Mouse (Mus musculus): ENCODE measurements at regions not wholly inside any gene's neighbourhood (a gene's known extent, or its start where the extent isn't known, plus 50 kb on each side); places are given as distances from the start of the nearest gene placed in this dataset.

DNA sequence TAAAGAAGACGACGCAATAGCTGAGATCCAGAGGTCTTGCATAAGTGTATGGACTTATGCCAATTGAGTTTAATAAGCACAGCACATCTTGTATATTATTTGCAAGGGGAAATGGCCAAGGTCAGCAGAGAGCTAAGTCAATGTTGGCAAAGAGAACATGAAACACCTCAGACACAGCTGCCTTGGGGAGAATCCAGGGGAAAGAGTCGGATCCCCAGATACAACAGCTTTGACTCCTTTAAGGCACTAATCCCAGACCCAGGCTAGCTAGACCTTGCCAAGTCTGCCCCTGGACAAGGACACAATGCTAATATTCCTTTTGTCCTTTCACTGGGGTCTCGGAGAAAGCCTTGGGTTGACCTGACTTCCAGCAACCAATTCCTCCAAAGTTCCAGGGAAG lies 438.2 kb upstream of the Kazn start:
- no peak for ATAC-seq (replicated peaks; ENCODE audit: low FRiP score, low TSS enrichment, poor library complexity, severe bottlenecking)

DNA sequence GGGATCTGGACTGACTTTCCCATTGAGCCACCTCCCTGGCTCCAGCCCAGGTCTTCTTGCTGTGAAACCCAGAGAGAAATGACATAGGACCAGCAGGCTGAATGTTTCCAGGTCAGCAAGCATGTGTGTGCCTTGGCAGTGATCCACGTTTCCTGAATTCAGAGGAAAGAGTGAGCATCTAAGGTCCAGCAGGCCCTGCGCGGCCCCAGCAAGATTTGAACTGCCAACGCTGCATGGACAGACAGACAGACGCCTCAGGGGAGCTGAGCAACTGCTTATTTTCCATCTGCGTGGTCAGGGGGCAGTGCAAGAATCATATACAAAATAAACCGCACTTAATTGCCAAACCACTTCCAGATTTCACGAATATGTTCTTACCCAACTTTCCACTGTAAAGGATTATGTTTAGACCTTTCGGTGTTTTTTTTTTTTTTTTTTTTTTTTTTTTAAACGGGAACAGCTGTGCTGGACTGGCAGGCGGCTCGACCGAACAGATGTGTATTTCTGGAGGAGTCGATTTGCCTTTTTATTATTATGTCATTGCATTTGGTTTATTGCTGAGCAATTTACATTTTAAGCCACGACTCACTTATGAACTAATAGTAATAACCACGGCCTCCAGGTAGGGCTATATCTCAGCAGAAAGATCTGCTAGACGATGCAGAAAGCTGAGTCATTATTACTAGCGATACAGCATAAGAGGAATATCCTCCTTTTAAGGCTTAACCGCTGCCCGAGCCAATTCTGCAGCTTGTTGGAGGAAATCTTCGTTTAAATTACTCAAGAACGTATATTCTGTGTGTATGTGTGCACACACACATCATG lies 435.7 kb upstream of the Kazn start:
- no peak for ATAC-seq (replicated peaks; ENCODE audit: low FRiP score, low TSS enrichment, poor library complexity, severe bottlenecking)

DNA sequence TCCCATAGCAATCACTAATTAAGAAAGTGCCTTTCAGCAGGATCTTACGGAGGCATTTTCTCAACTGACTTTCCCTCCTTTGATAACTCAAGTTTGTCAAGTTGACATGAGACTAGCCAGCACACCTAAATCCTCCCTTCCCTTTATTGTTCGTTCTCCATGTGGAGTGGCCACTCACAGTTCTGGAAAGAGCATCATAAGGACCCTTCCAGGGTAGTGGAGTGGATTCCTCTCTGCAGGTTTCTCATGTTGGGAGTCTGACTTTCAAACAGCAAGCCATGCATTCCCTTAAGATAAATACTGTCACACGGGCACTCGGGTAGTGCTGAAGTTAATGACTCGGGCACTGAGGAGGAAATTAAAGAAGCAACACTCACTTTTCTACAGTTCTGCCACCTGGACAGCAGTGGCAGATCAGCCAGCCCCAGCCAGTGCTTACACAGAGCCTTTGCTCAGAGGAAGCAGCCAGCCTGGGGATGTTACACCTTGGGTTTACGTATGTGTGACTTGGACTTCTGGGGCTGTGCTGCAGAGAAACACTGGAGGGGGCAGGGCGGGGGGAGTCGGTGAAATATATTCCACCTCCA lies 432.8 kb upstream of the Kazn start:
- no peak for ATAC-seq (replicated peaks; ENCODE audit: low FRiP score, low TSS enrichment, poor library complexity, severe bottlenecking)

DNA sequence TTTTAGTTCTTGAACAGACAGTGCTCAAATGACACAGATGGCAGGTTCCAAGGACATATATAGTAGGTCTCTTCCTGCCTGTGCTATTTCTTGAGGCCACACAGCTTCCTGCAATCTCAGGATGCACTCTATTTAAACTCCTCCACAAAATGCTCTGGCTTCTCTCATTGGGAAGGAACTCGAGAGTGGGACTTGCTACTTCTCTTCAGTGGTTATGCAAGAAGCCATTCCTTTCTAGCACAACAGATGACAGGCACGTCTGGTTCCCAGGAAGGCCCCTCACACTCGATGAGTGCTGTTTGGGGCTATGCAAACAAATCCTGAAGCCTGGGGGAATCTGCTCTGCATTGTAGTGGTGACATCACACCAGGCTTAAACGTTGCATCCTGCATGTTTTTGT lies 425.6 kb upstream of the Kazn start:
- no peak for ATAC-seq (replicated peaks; ENCODE audit: low FRiP score, low TSS enrichment, poor library complexity, severe bottlenecking)

DNA sequence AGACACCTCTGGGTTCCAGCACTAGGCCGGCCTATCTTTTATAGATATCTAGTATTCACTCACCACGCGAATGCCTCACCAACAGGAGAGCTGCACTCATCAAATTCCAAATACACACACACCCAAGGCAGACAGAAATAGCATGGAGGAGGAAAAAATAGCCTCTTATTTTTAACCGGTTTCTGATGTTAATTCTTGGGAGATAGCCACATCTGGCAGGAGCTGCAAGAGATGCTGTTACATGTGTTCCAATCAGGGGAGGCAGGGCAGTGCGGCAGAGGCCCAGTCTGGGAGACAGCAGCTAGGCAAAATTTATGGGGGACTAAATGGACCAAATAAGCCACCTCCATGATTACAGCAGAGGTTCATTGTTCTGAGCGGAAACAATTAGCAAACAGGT lies 419.0 kb upstream of the Kazn start:
- ATAC-seq (replicated peaks; ENCODE audit: low FRiP score, low TSS enrichment, poor library complexity, severe bottlenecking): no peak

DNA sequence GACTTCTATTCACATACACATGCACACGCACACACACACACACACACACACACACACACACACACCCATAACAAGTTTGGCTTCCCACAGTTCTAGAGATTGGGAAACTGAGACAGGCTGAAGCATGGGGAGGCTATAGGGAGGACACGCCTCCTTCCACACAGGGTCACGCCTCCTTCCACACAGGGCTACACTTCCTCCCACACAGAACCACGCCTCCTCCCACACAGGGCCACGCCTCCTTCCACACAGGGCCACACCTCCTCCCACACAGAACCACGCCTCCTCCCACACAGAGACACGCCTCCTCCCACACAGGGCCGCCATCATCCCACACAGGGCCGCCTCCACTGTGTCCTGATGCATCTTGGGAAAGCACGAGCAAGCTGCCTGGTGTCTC lies 401.9 kb upstream of the Kazn start:
- no peak for ATAC-seq (replicated peaks; ENCODE audit: low FRiP score, low TSS enrichment, poor library complexity, severe bottlenecking)

DNA sequence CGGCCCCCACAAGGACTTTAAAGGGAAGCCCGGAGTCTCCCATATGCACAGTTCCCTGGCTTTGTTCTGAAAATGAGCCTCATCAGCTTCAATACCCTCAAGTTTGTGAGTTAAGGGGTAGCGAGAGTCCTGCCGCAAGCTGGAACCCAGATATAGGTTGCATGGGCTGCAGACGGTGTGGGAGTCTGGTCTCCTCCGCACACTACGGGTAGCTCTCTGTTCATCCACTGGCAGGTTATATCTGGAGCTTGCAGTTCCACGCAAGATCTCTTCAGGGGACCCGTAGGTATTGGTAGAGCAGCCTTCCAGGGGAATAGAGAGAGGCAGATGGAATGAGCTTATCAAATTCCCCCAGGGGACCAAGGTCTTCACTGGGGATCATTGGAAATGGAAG lies 400.1 kb upstream of the Kazn start:
- no peak for ATAC-seq (replicated peaks; ENCODE audit: low FRiP score, low TSS enrichment, poor library complexity, severe bottlenecking)

DNA sequence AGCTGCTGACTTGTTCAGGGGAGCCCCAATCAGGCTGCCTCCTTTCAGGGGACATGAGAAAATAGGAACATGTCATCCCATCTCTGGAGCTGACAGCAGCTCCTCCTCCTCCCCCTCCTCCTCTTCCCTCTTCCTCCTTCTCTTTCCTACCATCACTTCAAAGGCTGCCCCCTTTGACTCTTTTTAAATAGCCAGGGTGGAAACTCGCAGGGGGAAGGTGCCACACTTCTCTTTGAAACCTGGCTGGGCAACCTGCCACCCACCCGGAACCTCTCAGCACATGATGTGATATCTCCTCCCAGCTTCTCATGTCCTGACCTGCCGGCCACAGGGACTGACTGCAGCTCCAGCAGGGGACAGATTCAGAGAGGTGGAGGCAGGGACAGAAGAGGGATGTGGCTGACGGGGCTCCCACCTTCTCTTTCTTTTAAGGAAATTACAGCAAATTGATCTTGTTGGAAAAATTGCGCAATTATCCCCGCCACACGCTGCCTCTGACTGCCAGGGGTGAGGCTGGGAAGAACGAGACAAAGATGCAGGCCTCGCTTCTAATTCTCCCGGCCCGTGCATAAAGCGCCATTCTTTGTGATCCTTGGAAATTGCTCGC lies 399.6 kb upstream of the Kazn start:
- ATAC-seq (replicated peaks; ENCODE audit: low FRiP score, low TSS enrichment, poor library complexity, severe bottlenecking): no peak

DNA sequence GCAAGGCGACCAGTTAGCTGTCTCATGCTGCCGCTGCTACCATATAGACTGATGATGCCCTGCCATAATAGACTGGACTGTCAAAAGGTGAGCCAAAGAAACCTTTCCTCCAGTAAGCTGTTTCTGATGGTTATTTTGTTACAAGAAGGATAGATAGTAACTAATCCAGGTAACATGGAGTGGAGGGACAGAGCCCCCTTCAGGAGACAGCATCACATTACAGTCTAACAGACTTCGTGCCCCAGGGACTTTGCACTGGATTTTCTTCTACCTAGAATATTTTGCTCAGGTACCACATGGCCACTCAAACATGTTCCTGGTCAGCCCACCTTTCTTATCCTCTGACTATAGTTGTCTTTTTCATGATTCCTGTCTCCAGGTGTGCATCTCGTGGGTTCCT lies 398.9 kb upstream of the Kazn start:
- ATAC-seq (replicated peaks; ENCODE audit: low FRiP score, low TSS enrichment, poor library complexity, severe bottlenecking): no peak

DNA sequence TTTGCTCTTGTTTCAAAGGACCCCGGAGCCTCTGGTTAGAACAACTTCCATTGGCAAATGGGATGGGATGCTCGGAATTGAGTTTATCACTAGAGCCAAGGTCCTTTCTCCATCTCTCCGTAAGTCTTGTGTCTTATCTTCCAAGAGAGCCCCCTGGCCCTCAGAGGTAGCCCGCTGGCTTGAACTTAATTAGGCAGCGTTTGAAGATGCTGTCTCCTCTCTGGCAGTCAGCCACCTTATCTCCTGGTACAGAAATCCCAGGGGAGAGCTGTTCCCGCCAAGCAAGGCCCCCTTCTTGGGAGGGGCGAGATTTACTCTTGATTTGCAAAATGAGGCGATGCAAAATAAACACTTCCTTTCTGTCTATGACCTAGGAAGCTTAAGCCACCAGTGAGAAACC lies 395.2 kb upstream of the Kazn start:
- no peak for ATAC-seq (replicated peaks; ENCODE audit: low FRiP score, low TSS enrichment, poor library complexity, severe bottlenecking)

DNA sequence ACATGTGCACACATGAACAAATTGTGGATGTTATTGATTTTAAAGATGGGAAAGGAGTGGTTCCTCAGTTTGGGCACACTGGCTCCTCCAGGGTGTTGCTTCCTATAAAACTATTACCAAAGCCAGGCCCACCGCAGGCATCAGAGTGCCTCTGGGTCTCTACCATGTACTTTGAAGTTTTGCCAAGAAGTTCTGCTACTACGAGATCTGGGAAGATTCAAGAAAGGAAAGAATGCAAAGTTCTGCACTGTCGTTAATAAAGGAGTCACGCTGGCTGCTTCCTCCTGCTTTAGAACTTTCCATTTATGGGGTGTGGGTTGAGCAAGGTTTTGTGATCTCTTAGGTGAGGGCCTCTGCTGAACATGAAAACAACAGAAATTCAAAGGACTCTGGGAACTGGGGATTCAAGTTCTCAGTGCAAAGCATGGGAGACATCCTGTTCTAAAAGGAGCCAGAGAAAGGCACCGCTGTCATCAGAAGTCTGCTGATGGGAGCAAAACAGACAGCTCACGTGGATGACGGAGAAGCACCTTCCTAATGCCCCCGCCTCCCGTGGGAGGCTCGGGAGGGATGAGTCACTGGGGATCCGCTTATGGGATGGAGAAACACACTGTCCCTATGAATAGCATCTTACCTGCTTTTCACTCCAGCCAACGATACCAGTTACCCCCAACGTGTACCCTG lies 394.6 kb upstream of the Kazn start:
- no peak for ATAC-seq (replicated peaks; ENCODE audit: low FRiP score, low TSS enrichment, poor library complexity, severe bottlenecking)

DNA sequence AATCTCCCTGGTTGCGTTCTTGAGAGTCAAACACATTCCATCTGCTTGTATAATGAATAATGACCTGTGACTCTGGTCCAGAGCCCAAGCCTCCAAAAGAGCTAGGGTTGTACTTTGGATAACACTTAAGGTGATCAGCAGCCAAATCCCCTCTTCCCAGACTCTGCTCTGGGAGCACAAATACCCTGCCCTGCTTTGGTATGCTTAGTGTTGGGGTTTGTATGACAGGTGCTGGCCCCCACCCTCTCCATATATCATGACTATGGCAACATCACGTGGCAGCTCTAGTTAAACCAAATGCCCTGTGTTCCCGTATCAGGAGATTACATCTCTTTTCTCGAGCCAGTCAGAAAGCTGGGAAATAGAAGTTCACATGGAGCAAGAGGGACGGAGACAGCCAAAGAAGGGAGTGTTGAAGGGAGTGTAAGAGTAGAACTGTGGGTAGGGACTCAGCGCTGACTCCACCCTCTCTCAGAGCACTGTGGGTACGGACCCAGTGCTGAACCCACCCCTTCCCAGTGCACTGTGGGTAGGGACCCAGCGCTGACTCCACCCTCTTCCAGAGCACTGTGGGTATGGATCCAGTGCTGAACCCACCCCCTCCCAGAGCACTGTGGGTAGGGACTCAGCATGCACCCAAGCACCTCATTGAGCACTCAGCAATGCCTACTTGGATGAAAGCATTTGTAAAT lies 387.4 kb upstream of the Kazn start:
- no peak for ATAC-seq (replicated peaks; ENCODE audit: low FRiP score, low TSS enrichment, poor library complexity, severe bottlenecking)

DNA sequence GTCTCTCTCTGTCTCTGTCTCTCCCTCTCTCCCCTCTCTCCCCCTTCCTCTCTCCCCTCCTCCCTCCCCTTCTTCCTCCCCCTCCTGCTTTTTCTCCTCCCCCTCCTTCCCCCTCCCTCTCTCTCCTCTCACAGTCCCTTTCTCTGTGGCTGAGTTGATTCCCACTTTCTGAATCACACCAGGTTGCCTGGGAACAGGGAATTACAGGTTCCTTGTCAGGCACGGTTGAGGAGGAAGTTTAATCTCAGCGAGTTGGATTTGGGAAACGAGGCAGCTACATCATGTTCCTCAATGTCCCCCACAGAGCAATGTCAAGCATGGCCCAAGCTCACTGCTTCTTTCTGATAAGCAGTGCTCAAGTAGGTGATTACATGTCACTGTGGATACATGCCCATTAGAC lies 386.3 kb upstream of the Kazn start:
- no peak for ATAC-seq (replicated peaks; ENCODE audit: low FRiP score, low TSS enrichment, poor library complexity, severe bottlenecking)

DNA sequence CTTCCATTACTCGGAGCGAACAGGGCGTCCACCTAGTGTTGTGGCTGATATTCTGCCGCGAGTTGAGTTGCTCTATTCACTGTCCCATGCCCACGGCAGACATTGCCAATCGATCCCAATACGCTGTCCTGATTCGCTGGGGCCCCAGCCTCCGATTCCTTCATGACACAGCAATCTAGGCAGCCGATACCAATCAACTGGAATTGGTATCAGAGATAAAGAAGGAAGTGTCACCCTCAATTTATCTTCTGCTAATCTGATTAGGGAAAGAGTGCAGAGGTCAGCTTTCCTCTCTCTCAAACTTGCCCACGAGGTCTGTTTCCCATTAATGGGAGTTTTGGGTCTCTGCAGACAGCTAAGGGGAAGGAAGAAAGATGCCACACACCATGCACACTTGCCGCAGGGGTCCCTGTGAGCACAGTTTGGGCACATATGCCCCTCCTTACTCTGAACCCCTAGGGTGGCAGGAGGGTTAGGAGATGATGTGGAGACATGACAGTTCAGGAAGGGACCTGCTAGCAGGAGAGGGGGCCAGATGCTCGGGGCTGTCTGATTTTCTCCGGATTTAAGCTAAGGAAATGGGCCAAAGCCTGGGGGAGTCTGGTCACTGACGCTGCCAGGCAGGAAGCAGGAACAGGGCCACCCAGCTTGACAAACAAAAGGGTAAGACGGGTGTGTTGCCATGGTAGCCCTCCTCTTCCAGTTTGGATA lies 383.1 kb upstream of the Kazn start:
- ATAC-seq (replicated peaks; ENCODE audit: low FRiP score, low TSS enrichment, poor library complexity, severe bottlenecking): no peak

DNA sequence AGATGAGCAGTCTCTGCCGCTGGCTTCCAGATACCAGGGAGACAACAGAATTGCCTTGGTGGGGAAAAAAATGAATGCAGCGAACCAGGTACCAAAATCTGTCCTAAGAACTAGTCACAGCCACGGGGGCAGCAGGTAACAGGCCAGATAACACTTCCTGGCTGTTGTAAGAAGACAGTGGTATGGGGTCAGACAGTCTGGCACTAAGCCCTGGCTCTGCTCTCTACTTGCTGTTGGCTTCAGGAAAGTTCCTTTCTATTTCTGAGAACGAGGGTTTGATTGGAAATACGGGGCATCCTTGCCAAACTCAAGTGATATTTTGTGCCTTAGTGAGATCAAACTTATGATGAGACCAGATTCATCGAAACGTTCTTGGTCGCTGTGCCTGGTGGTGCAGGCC lies 380.2 kb upstream of the Kazn start:
- no peak for ATAC-seq (replicated peaks; ENCODE audit: low FRiP score, low TSS enrichment, poor library complexity, severe bottlenecking)

DNA sequence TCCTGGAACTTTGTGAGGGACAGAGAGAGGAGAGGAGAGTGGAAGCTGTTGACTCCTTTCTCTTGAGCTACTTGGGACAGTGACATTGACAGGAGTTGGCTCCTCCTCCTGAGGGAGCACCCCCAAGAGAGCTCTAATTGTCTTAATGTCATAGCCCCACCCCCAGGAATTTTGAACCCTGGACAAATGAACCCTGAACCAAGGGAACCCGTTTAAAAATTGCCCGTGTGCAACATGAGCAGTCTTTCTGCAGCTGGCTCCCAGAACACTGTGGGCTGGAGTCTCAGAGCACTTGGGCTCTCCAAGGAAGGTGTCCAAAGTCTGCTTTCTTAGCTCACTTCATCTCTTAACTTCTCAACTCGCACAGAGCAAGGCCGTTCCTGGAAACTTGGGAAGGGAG lies 379.6 kb upstream of the Kazn start:
- no peak for ATAC-seq (replicated peaks; ENCODE audit: low FRiP score, low TSS enrichment, poor library complexity, severe bottlenecking)

DNA sequence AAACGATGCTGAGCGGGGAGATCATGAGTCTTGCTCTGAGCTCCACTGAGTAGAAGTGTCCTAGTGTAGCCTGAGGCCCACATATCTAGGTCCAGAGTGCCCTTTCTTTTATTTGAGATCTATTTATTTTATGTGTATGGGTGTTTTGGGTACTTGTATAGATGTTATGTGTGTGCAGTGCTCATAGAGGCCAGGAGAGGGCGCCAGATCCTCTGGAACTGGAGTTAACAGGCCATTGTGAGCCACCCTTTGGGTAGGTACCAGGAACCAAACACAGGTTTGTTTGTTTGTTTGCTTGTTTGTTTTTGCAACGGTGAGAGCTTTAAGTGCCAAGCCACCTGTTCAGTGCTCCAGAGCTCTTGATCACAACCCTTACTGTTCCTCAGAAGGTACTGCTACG lies 378.5 kb upstream of the Kazn start:
- no peak for ATAC-seq (replicated peaks; ENCODE audit: low FRiP score, low TSS enrichment, poor library complexity, severe bottlenecking)

DNA sequence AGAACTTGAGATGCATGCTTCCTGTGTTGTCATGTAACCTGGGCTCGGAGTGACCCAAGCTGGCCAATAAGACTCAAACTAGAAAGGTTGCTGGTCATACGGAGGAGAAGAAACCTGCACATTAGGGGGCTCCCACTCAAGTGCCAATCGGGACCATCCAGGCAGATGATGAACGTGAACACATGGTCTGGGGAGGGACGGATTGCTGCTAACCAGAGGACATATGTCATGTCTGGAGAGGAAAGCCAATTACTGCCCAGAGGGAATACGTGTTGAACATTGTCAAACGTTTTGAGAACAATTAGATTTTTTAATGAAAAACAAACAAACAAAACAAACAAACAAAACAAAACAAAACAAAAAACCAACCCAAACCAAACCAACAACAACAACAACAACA lies 377.7 kb upstream of the Kazn start:
- ATAC-seq (replicated peaks; ENCODE audit: low FRiP score, low TSS enrichment, poor library complexity, severe bottlenecking): no peak

DNA sequence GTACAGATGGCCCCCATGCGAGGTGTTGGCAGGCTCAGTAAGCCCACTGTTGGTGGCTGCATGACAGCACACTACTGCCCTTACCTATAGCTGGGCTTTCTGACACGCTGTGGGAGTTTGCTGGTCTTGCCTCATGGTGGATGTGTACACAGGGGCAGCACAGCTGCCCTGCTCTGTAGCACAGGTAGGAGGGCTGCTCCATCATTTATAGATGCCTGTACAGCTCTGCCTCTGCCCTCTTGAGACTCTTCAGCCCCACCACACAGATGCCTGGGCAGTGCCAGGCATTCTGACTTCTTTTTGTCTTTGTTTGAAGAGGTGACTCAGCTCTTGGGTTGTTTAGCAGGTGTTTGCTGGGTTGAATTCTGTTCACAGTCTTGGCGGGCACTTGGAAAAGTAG lies 365.9 kb upstream of the Kazn start:
- ATAC-seq (replicated peaks; ENCODE audit: low FRiP score, low TSS enrichment, poor library complexity, severe bottlenecking): no peak
